Mouse (Mus musculus) thymus, adult 2 months (tissue): ENCODE results near the gene Speer4e.
"Not testable (repeated sequence)": the region's sequence is repeated elsewhere in the genome, so short reads cannot be mapped to it uniquely, and the experiment has no call there.

ENCODE experiments used
- CTCF ChIP-seq: fragments of 200-500 bp; IDR thresholded peaks from 2 replicates; pipeline ENCODE4 v1.5.1; 2012; ENCODE audit warnings: mild to moderate bottlenecking, control low read depth, low read length, moderate library complexity, borderline replicate concordance; ENCODE audit not compliant: control insufficient read depth, poor library complexity, insufficient read depth; ENCODE audit errors: extremely low read depth
- POLR2A ChIP-seq: fragments of 200-500 bp; IDR thresholded peaks from 2 replicates; pipeline ENCODE4 v1.6.1; 2012; ENCODE audit warnings: mild to moderate bottlenecking, low read length, control low read depth, moderate library complexity; ENCODE audit not compliant: control insufficient read depth, poor library complexity, insufficient read depth; ENCODE audit errors: extremely low read depth

DNA sequence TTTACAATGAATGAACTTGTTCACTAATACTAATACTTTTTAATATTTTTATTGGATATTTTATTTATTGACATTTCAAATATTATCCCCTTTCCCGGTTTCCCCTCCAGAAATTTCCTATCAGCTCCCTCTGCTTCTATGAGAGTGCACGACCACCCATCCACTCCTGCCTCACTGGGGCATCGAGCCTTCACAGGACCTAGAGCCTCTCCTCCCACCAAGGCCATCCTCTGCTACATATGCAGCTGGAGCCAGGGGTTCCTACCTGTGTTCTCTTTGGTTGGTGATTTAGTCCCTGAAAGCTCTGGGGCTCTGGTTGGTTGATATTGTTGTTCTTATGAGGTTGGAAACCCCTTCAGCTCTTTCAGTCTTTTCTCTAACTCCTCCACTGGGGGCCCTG is 14.5 kb upstream of the Speer4e start:
- TF ChIP-seq CTCF, POLR2A: not testable (repeated sequence)
